In genomic region chr6:143092856-143093255, GRCm38 (mm10) we compare ENCODE assay signal across 16 mouse cellular contexts.
"Had no signal": no experiment of that assay in that cellular context is flagged by ENCODE, and none has a peak within 500 bp of the region (broad histone marks: within the 10 kb centered on the region; RNA-seq: fewer than 3 reads in every experiment).

No protein-coding gene starts in this region.

- ATAC-seq: inflammation-experienced regulatory T-cells, adult 6 months; lung, postnatal 0 days had no signal

- H3K27me3 ChIP-seq: limb, embryonic 12.5 days; neural tube, embryonic 15.5 days; stomach, embryonic 15.5 days had no signal

- DNase-seq: kidney, adult 18-20 months; kidney, postnatal 25 days; layer of hippocampus, postnatal 36 days; lung, adult 2 months; lung, postnatal 4 days; midbrain, embryonic 14.5 days; right cerebral cortex, adult 18-20 months; thymus, adult 2 months; thymus, postnatal 25 days had no signal

- H3K4me1 ChIP-seq: limb, embryonic 12.5 days; midbrain, embryonic 10.5 days; stomach, embryonic 15.5 days had no signal

- H3K4me3 ChIP-seq: limb, embryonic 12.5 days; midbrain, embryonic 10.5 days; myocyte; neural tube, embryonic 15.5 days; stomach, embryonic 15.5 days had no signal

- H3K27ac ChIP-seq: limb, embryonic 12.5 days; midbrain, embryonic 10.5 days; neural tube, embryonic 15.5 days; stomach, embryonic 15.5 days had no signal

- H3K9ac ChIP-seq: limb, embryonic 12.5 days; neural tube, embryonic 15.5 days; stomach, embryonic 15.5 days had no signal

- H3K9me3 ChIP-seq: limb, embryonic 12.5 days; midbrain, embryonic 10.5 days; neural tube, embryonic 15.5 days; stomach, embryonic 15.5 days had no signal

- H3K4me2 ChIP-seq: limb, embryonic 12.5 days; neural tube, embryonic 15.5 days; stomach, embryonic 15.5 days had no signal
